Mouse (Mus musculus) intestine, postnatal 0 days (tissue): ENCODE data around the gene Atp9a. TPM values are rescaled to one million over a fixed set of nuclear protein-coding genes. Genes with fewer than 3 reads are reported as not detected.

Experiments
- ATAC-seq: fragments of 200-750 bp; cut with Nextera tagmentation; 2 replicates; pipeline ENCODE4 v1.8.0; 2017; ENCODE audit warnings: mild to moderate bottlenecking, moderate TSS enrichment, moderate library complexity
- H3K27ac ChIP-seq: fragments of 300-500 bp; sonication (generic); 2 replicates; pipeline ENCODE4 v1.5.1; 2014; ENCODE audit warnings: mild to moderate bottlenecking, low read depth, low read length, moderate library complexity
- H3K27me3 ChIP-seq: fragments of 300-500 bp; sonication (generic); replicated peaks from 2 replicates; pipeline ENCODE4 v1.6.1; 2014; ENCODE audit warnings: low read length, mixed read lengths; ENCODE audit not compliant: control insufficient read depth, insufficient read depth
- H3K36me3 ChIP-seq: fragments of 300-500 bp; sonication (generic); 2 replicates; pipeline ENCODE4 v1.6.1; 2014; ENCODE audit warnings: mild to moderate bottlenecking, moderate library complexity; ENCODE audit not compliant: control insufficient read depth, insufficient read depth
- H3K4me1 ChIP-seq: fragments of 300-500 bp; sonication (generic); replicated peaks from 2 replicates; pipeline ENCODE4 v1.6.1; 2014; ENCODE audit warnings: antibody characterized with exemption, low read length, mixed read lengths; ENCODE audit not compliant: control insufficient read depth, insufficient read depth
- H3K4me2 ChIP-seq: fragments of 300-500 bp; sonication (generic); replicated peaks from 2 replicates; pipeline ENCODE4 v1.6.1; 2014; ENCODE audit warnings: low read depth, mild to moderate bottlenecking, moderate library complexity
- H3K4me3 ChIP-seq: fragments of 300-500 bp; sonication (generic); 2 replicates; pipeline ENCODE4 v1.5.1; 2014; ENCODE audit warnings: low read depth, low read length
- H3K9ac ChIP-seq: fragments of 300-500 bp; sonication (generic); 2 replicates; pipeline ENCODE4 v1.6.1; 2014; ENCODE audit warnings: mild to moderate bottlenecking, low read depth, low read length
- H3K9me3 ChIP-seq: fragments of 300-500 bp; sonication (generic); 2 replicates; pipeline ENCODE4 v1.6.1; 2016; ENCODE audit warnings: mixed run types; ENCODE audit not compliant: control insufficient read depth
- CTCF ChIP-seq: sonication (generic); IDR thresholded peaks from 2 replicates; pipeline ENCODE4 v1.5.1; 2016; ENCODE audit warnings: low read depth, mild to moderate bottlenecking, control low read depth, antibody characterized with exemption, moderate library complexity
- WGBS: fragments of 180-500 bp; shearing (Covaris S2); extraction: QIAGEN DNeasy Blood & Tissue Kit; methylation state at CpG from one replicate; pipeline ENCODE4 v1.1.7; 2014; 5-methylcytosine and 5-hydroxymethylcytosine counted together
- polyA plus RNA-seq: library from polyadenylated mRNA; unstranded; fragments of >200 nt; fragmentation: Nextera tagmentation; extraction: Ambion mirVana; gene quantifications from 2 replicates; pipeline ENCODE4 v1.2.1, GENCODE M21; 2015

Atp9a gene
- polyA plus RNA-seq, 1 experiment from 2014 or later: 36.7 TPM

- H3K4me2 ChIP-seq: no peak overlapping the region
- H3K27me3 ChIP-seq: no peaks in the 10 kb centered on the region
Measured at GRCm38 (mm10) chr2:168648171-168648570, 94.0 kb downstream of the Atp9a start.

GRCm38 (mm10) chr2:168644855-168645254 lies 97.4 kb downstream of the Atp9a start:
- Histone ChIP-seq H3K4me3 (no peak overlapping the region), H3K4me1 (no peaks in the 10 kb centered on the region), H3K9ac (no peak overlapping the region), H3K27me3 (no peaks in the 10 kb centered on the region), H3K27ac (no peak overlapping the region), H3K36me3 (peaks cover 62% of the 10 kb centered on the region), H3K4me2 (no peak overlapping the region), H3K9me3 (no peaks in the 10 kb centered on the region)
- ATAC-seq: no peak
- no peak for TF ChIP-seq CTCF
- 83% methylated on average over 6 of the region's 6 CpGs for WGBS

More at GRCm38 (mm10) chr2:168648171-168648570, 94.0 kb downstream of the Atp9a start:
- TF ChIP-seq CTCF: no peak
- no peak overlapping the region for H3K4me3 ChIP-seq
- H3K9me3 ChIP-seq: no peaks in the 10 kb centered on the region
- no peaks in the 10 kb centered on the region for H3K4me1 ChIP-seq
- H3K27ac ChIP-seq: no peak overlapping the region
- 83% methylated on average over 8 of the region's 8 CpGs for WGBS
- no peak overlapping the region for H3K9ac ChIP-seq
- ATAC-seq: no peak
- H3K36me3 ChIP-seq: peaks cover 47% of the 10 kb centered on the region

GRCm38 (mm10) chr2:168643524-168644177 lies 98.6 kb downstream of the Atp9a start:
- Histone ChIP-seq H3K4me2 (no peak overlapping the region), H3K36me3 (peaks cover 64% of the 10 kb centered on the region), H3K27me3 (no peaks in the 10 kb centered on the region), H3K27ac (no peak overlapping the region), H3K4me1 (no peaks in the 10 kb centered on the region), H3K9ac (no peak overlapping the region), H3K4me3 (no peak overlapping the region), H3K9me3 (no peaks in the 10 kb centered on the region)
- 88% methylated on average over 20 of the region's 20 CpGs for WGBS
- no peak for TF ChIP-seq CTCF
- no peak for ATAC-seq

GRCm38 (mm10) chr2:168642187-168642586 lies 100.0 kb downstream of the Atp9a start:
- no peak for ATAC-seq
- H3K4me1 ChIP-seq: no peaks in the 10 kb centered on the region
- no peak for TF ChIP-seq CTCF
- H3K9me3 ChIP-seq: no peaks in the 10 kb centered on the region
- H3K27me3 ChIP-seq: no peaks in the 10 kb centered on the region
- H3K4me2 ChIP-seq: no peak overlapping the region
- no peak overlapping the region for H3K27ac ChIP-seq
- no peak overlapping the region for H3K9ac ChIP-seq
- H3K36me3 ChIP-seq: peaks cover 66% of the 10 kb centered on the region
- 76% methylated on average over 11 of the region's 11 CpGs for WGBS
- no peak overlapping the region for H3K4me3 ChIP-seq

- ATAC-seq: no peak
- Histone ChIP-seq H3K9ac (no peak overlapping the region), H3K9me3 (no peaks in the 10 kb centered on the region), H3K4me3 (no peak overlapping the region), H3K4me2 (no peak overlapping the region), H3K36me3 (peaks cover 78% of the 10 kb centered on the region), H3K27ac (no peak overlapping the region), H3K4me1 (no peaks in the 10 kb centered on the region), H3K27me3 (no peaks in the 10 kb centered on the region)
- 94% methylated on average over 9 of the region's 9 CpGs for WGBS
- TF ChIP-seq CTCF: no peak
Measured at GRCm38 (mm10) chr2:168640460-168640859, 101.7 kb downstream of the Atp9a start.

GRCm38 (mm10) chr2:168634881-168635280 lies 107.3 kb downstream of the Atp9a start:
- Histone ChIP-seq H3K36me3 (peaks cover 40% of the 10 kb centered on the region; the same call in 1 of the 2 replicates), H3K27ac (no peak overlapping the region), H3K4me1 (no peaks in the 10 kb centered on the region), H3K4me2 (no peak overlapping the region), H3K4me3 (no peak overlapping the region), H3K9me3 (no peaks in the 10 kb centered on the region), H3K27me3 (no peaks in the 10 kb centered on the region), H3K9ac (no peak overlapping the region)
- WGBS: 87% methylated on average over 7 of the region's 7 CpGs
- ATAC-seq: no peak
- no peak for TF ChIP-seq CTCF
